Mouse (Mus musculus) hindbrain, embryonic 14.5 days (tissue): Measurements from ENCODE around the gene Gjd2. TPM values are rescaled to one million over a fixed set of nuclear protein-coding genes. Genes with fewer than 3 reads are reported as not detected.
A peak's percentile ranks its signal among the peaks of the same experiment; 100 is the strongest.

Experiments
- ATAC-seq: fragments of 200-750 bp; cut with Nextera tagmentation; 2 replicates; pipeline ENCODE4 v1.8.0; 2017; ENCODE audit warnings: moderate number of reproducible peaks, mild to moderate bottlenecking, moderate TSS enrichment, moderate library complexity; ENCODE audit not compliant: low FRiP score
- DNase-seq: peaks from one replicate; pipeline ENCODE4 v3.0.0-alpha.2; 2015; ENCODE audit warnings: low spot score
- H3K27ac ChIP-seq: fragments of 300-500 bp; sonication (generic); 2 replicates; pipeline ENCODE4 v1.5.1; 2014; ENCODE audit warnings: mild to moderate bottlenecking, moderate library complexity
- H3K27me3 ChIP-seq: fragments of 300-500 bp; sonication (generic); 2 replicates; pipeline ENCODE4 v1.6.1; 2014; ENCODE audit warnings: mild to moderate bottlenecking, low read length, mixed read lengths; ENCODE audit not compliant: control insufficient read depth, insufficient read depth
- H3K36me3 ChIP-seq: fragments of 300-500 bp; sonication (generic); replicated peaks from 2 replicates; pipeline ENCODE4 v1.6.1; 2014; ENCODE audit not compliant: control insufficient read depth, insufficient read depth
- H3K4me1 ChIP-seq: fragments of 300-500 bp; sonication (generic); replicated peaks from 2 replicates; pipeline ENCODE4 v1.6.1; 2014; ENCODE audit warnings: antibody characterized with exemption, low read length, mixed read lengths; ENCODE audit not compliant: control insufficient read depth, insufficient read depth
- H3K4me2 ChIP-seq: fragments of 300-500 bp; sonication (generic); replicated peaks from 2 replicates; pipeline ENCODE4 v1.6.1; 2014; ENCODE audit warnings: mild to moderate bottlenecking, moderate library complexity
- H3K4me3 ChIP-seq: fragments of 300-500 bp; sonication (generic); replicated peaks from 2 replicates; pipeline ENCODE4 v1.5.1; 2014; ENCODE audit warnings: mild to moderate bottlenecking, low read length
- H3K9ac ChIP-seq: fragments of 300-500 bp; sonication (generic); 2 replicates; pipeline ENCODE4 v1.6.1; 2014
- H3K9me3 ChIP-seq: fragments of 300-500 bp; sonication (generic); 2 replicates; pipeline ENCODE4 v1.6.1; 2016; ENCODE audit warnings: low read length; ENCODE audit not compliant: control insufficient read depth
- WGBS: fragments of 180-500 bp; shearing (Covaris S2); extraction: QIAGEN DNeasy Blood & Tissue Kit; methylation state at CpG from one replicate; pipeline ENCODE4 v1.1.7; 2014; 5-methylcytosine and 5-hydroxymethylcytosine counted together
- polyA plus RNA-seq: library from polyadenylated mRNA; unstranded; fragments of >200 nt; fragmentation: Nextera tagmentation; extraction: Ambion mirVana; gene quantifications from 2 replicates; pipeline ENCODE4 v1.2.1, GENCODE M21; 2014

Gene Gjd2
- polyA plus RNA-seq, 1 experiment from 2014 or later, result 7.0 TPM

- Histone ChIP-seq H3K36me3 (no peaks in the 10 kb centered on the region), H3K4me1 (peaks cover 9% of the 10 kb centered on the region), H3K4me3 (no peak overlapping the region), H3K27ac (no peak overlapping the region), H3K9me3 (no peaks in the 10 kb centered on the region), H3K4me2 (no peak overlapping the region), H3K9ac (no peak overlapping the region), H3K27me3 (peaks cover 2% of the 10 kb centered on the region; the same call in 1 of the 2 replicates)
- DNase-seq, result no peak
- ATAC-seq, result no peak
- 61% methylated on average over 11 of the region's 11 CpGs for WGBS
Observed at GRCm38 (mm10) chr2:114019474-114020209, 6.2 kb upstream of the Gjd2 start.

- ATAC-seq (no peak), DNase-seq (no peak)
- Histone ChIP-seq H3K4me3 (no peak overlapping the region), H3K4me2 (peak overlapping the region; percentile 20; the same call in 1 of the 2 replicates), H3K9ac (peak overlapping the region; percentile 25; the same call in 1 of the 2 replicates), H3K27me3 (peaks cover 10% of the 10 kb centered on the region; the same call in 1 of the 2 replicates), H3K36me3 (no peaks in the 10 kb centered on the region), H3K4me1 (peaks cover 14% of the 10 kb centered on the region), H3K9me3 (no peaks in the 10 kb centered on the region), H3K27ac (no peak overlapping the region)
- WGBS, result 21% methylated on average over 10 of the region's 10 CpGs
Observed at GRCm38 (mm10) chr2:114018136-114018535, 4.7 kb upstream of the Gjd2 start.

GRCm38 (mm10) chr2:114014839-114015238 lies 1.4 kb upstream of the Gjd2 start:
- ATAC-seq (no peak), DNase-seq (no peak)
- Histone ChIP-seq H3K9ac (no peak overlapping the region), H3K27ac (no peak overlapping the region), H3K9me3 (no peaks in the 10 kb centered on the region), H3K36me3 (no peaks in the 10 kb centered on the region), H3K4me2 (peak overlapping the region; percentile 86), H3K4me3 (peak overlapping the region; percentile 80), H3K27me3 (peaks cover 10% of the 10 kb centered on the region; the same call in 1 of the 2 replicates), H3K4me1 (peaks cover 14% of the 10 kb centered on the region)
- WGBS, result 72% methylated on average over 6 of the region's 6 CpGs

GRCm38 (mm10) chr2:114013846-114014245 lies 427 bp upstream of the Gjd2 start:
- peak; percentile 36 for DNase-seq
- 1% methylated on average over 13 of the region's 13 CpGs for WGBS

GRCm38 (mm10) chr2:114012749-114013211 lies 639 bp downstream of the Gjd2 start:
- WGBS, result 3% methylated on average over 19 of the region's 19 CpGs
- peak overlapping the region; percentile 86 for H3K4me2 ChIP-seq
- H3K9ac ChIP-seq, result peak overlapping the region; percentile 92
- H3K9me3 ChIP-seq, result no peaks in the 10 kb centered on the region
- H3K36me3 ChIP-seq, result no peaks in the 10 kb centered on the region
- peaks cover 10% of the 10 kb centered on the region; the same call in 1 of the 2 replicates for H3K27me3 ChIP-seq
- ATAC-seq (peak; percentile 82), DNase-seq (peak; percentile 58)
- peaks cover 5% of the 10 kb centered on the region; the same call in 1 of the 2 replicates for H3K4me1 ChIP-seq
- H3K4me3 ChIP-seq, result peak overlapping the region; percentile 80
- H3K27ac ChIP-seq, result peak overlapping the region; percentile 78

More at GRCm38 (mm10) chr2:114013846-114014245, 427 bp upstream of the Gjd2 start:
- peak; percentile 35; the same call in 1 of the 2 replicates for ATAC-seq
- Histone ChIP-seq H3K27ac (peak overlapping the region; percentile 78), H3K9ac (peak overlapping the region; percentile 92), H3K9me3 (no peaks in the 10 kb centered on the region), H3K4me3 (peak overlapping the region; percentile 80), H3K4me1 (peaks cover 14% of the 10 kb centered on the region), H3K36me3 (no peaks in the 10 kb centered on the region), H3K27me3 (peaks cover 10% of the 10 kb centered on the region; the same call in 1 of the 2 replicates), H3K4me2 (peak overlapping the region; percentile 86)

- DNase-seq (peak; percentile 67), ATAC-seq (no peak)
- Histone ChIP-seq H3K9ac (0 out of 2 replicates have a peak overlapping the region, but pooled peaks have one; percentile 92), H3K4me2 (peak overlapping the region; percentile 86), H3K4me3 (peak overlapping the region; percentile 80), H3K9me3 (no peaks in the 10 kb centered on the region), H3K4me1 (peaks cover 5% of the 10 kb centered on the region; the same call in 1 of the 2 replicates), H3K27me3 (peaks cover 10% of the 10 kb centered on the region; the same call in 1 of the 2 replicates), H3K27ac (no peak overlapping the region), H3K36me3 (no peaks in the 10 kb centered on the region)
- 46% methylated on average over 4 of the region's 4 CpGs for WGBS
Observed at GRCm38 (mm10) chr2:114011838-114012237, 1.6 kb downstream of the Gjd2 start.

GRCm38 (mm10) chr2:114008321-114008720 lies 5.1 kb downstream of the Gjd2 start:
- Histone ChIP-seq H3K4me2 (no peak overlapping the region), H3K9ac (no peak overlapping the region), H3K27ac (no peak overlapping the region), H3K9me3 (no peaks in the 10 kb centered on the region), H3K4me1 (no peaks in the 10 kb centered on the region), H3K4me3 (no peak overlapping the region), H3K36me3 (no peaks in the 10 kb centered on the region; the same call in 1 of the 2 replicates), H3K27me3 (no peaks in the 10 kb centered on the region)
- DNase-seq (no peak), ATAC-seq (no peak)
- 91% methylated on average over 2 of the region's 2 CpGs for WGBS

GRCm38 (mm10) chr2:113997484-113997883 lies 15.9 kb downstream of the Gjd2 start:
- Histone ChIP-seq H3K4me3 (no peak overlapping the region), H3K9me3 (no peaks in the 10 kb centered on the region), H3K27ac (no peak overlapping the region), H3K4me1 (no peaks in the 10 kb centered on the region), H3K4me2 (no peak overlapping the region), H3K36me3 (no peaks in the 10 kb centered on the region), H3K9ac (no peak overlapping the region), H3K27me3 (no peaks in the 10 kb centered on the region)
- 64% methylated on average over 8 of the region's 8 CpGs for WGBS
- DNase-seq (no peak), ATAC-seq (no peak)

- Histone ChIP-seq H3K27ac (no peak overlapping the region), H3K9ac (no peak overlapping the region), H3K4me3 (no peak overlapping the region), H3K4me1 (no peaks in the 10 kb centered on the region), H3K27me3 (no peaks in the 10 kb centered on the region), H3K4me2 (no peak overlapping the region), H3K36me3 (no peaks in the 10 kb centered on the region), H3K9me3 (no peaks in the 10 kb centered on the region)
- ATAC-seq, result no peak
- DNase-seq, result no peak
Observed at GRCm38 (mm10) chr2:113996930-113997329, 16.5 kb downstream of the Gjd2 start.
